Mouse (Mus musculus): ENCODE data around the gene C2cd5. TPM values are rescaled to one million over a fixed set of nuclear protein-coding genes. Genes with fewer than 3 reads are reported as not detected.

C2cd5 gene
- polyA plus RNA-seq, 1 experiment from 2014 or later: 7.9 TPM

GRCm38 (mm10) chr6:143030521-143030920, 69.4 kb downstream of the C2cd5 start:
- H3K9me3 ChIP-seq (ENCODE audit: low read length): no peaks in the 10 kb centered on the region
- WGBS (ENCODE audit: insufficient replicate concordance): 94% methylated on average over 5 of the region's 5 CpGs
- no peaks in the 10 kb centered on the region for H3K27me3 ChIP-seq (ENCODE audit: insufficient read depth, low read length)
- H3K27ac ChIP-seq (ENCODE audit: low read depth): no peak overlapping the region
- no peak overlapping the region for H3K4me3 ChIP-seq (ENCODE audit: low read depth, low read length)
- H3K9ac ChIP-seq (replicated peaks): no peak overlapping the region
- TF ChIP-seq EP300 (IDR thresholded peaks at IDR 0.05; ENCODE audit: low read depth) (no peak), CTCF (IDR thresholded peaks at IDR 0.05; ENCODE audit: low read depth) (no peak)
- ATAC-seq (no peak), DNase-seq (no peak)
- H3K4me2 ChIP-seq (ENCODE audit: low read depth, low read length): no peak overlapping the region
- peaks cover 58% of the 10 kb centered on the region for H3K36me3 ChIP-seq (replicated peaks; ENCODE audit: insufficient read depth, low read length)
- no peaks in the 10 kb centered on the region for H3K4me1 ChIP-seq (ENCODE audit: insufficient read depth)

GRCm38 (mm10) chr6:143027896-143028295, 72.0 kb downstream of the C2cd5 start:
- Histone ChIP-seq H3K4me3 (ENCODE audit: low read depth, low read length) (no peak overlapping the region), H3K36me3 (replicated peaks; ENCODE audit: insufficient read depth, low read length) (peaks cover 40% of the 10 kb centered on the region), H3K4me2 (ENCODE audit: low read depth, low read length) (no peak overlapping the region), H3K4me1 (ENCODE audit: insufficient read depth) (no peaks in the 10 kb centered on the region), H3K27me3 (ENCODE audit: insufficient read depth, low read length) (no peaks in the 10 kb centered on the region), H3K9me3 (ENCODE audit: low read length) (no peaks in the 10 kb centered on the region), H3K9ac (replicated peaks) (no peak overlapping the region), H3K27ac (ENCODE audit: low read depth) (no peak overlapping the region)
- WGBS (ENCODE audit: insufficient replicate concordance): 92% methylated on average over 4 of the region's 4 CpGs
- DNase-seq (no peak), ATAC-seq (no peak)
- no peak for TF ChIP-seq CTCF (IDR thresholded peaks at IDR 0.05; ENCODE audit: low read depth)

GRCm38 (mm10) chr6:143027402-143027801, 72.5 kb downstream of the C2cd5 start:
- ATAC-seq (no peak), DNase-seq (no peak)
- peaks cover 39% of the 10 kb centered on the region for H3K36me3 ChIP-seq (replicated peaks; ENCODE audit: insufficient read depth, low read length)
- H3K27ac ChIP-seq (ENCODE audit: low read depth): no peak overlapping the region
- TF ChIP-seq CTCF (IDR thresholded peaks at IDR 0.05; ENCODE audit: low read depth) (no peak), EP300 (IDR thresholded peaks at IDR 0.05; ENCODE audit: low read depth) (no peak)
- H3K27me3 ChIP-seq (ENCODE audit: insufficient read depth, low read length): no peaks in the 10 kb centered on the region
- H3K9ac ChIP-seq (replicated peaks): no peak overlapping the region
- WGBS (ENCODE audit: insufficient replicate concordance): 84% methylated on average over 10 of the region's 10 CpGs
- no peak overlapping the region for H3K4me3 ChIP-seq (ENCODE audit: low read depth, low read length)
- no peaks in the 10 kb centered on the region for H3K4me1 ChIP-seq (ENCODE audit: insufficient read depth)
- H3K9me3 ChIP-seq (ENCODE audit: low read length): no peaks in the 10 kb centered on the region
- H3K4me2 ChIP-seq (ENCODE audit: low read depth, low read length): no peak overlapping the region

GRCm38 (mm10) chr6:143023691-143024090, 76.2 kb downstream of the C2cd5 start:
- 81% methylated on average over 6 of the region's 6 CpGs for WGBS (ENCODE audit: insufficient replicate concordance)

GRCm38 (mm10) chr6:143021756-143022155, 78.2 kb downstream of the C2cd5 start:
- no peak overlapping the region for H3K27ac ChIP-seq (ENCODE audit: low read depth)
- 73% methylated on average over 8 of the region's 8 CpGs for WGBS (ENCODE audit: insufficient replicate concordance)
- peaks cover 5% of the 10 kb centered on the region for H3K36me3 ChIP-seq (replicated peaks; ENCODE audit: insufficient read depth, low read length)
- no peaks in the 10 kb centered on the region for H3K9me3 ChIP-seq (ENCODE audit: low read length)
- ATAC-seq (no peak), DNase-seq (no peak)
- TF ChIP-seq CTCF (IDR thresholded peaks at IDR 0.05; ENCODE audit: low read depth): no peak
- no peak for TF ChIP-seq EP300 (IDR thresholded peaks at IDR 0.05; ENCODE audit: low read depth)
- no peaks in the 10 kb centered on the region for H3K27me3 ChIP-seq (ENCODE audit: insufficient read depth, low read length)
- H3K4me2 ChIP-seq (ENCODE audit: low read depth, low read length): no peak overlapping the region
- no peaks in the 10 kb centered on the region for H3K4me1 ChIP-seq (ENCODE audit: insufficient read depth)
- no peak overlapping the region for H3K9ac ChIP-seq (replicated peaks)
- no peak overlapping the region for H3K4me3 ChIP-seq (ENCODE audit: low read depth, low read length)

More at GRCm38 (mm10) chr6:143023691-143024090, 76.2 kb downstream of the C2cd5 start:
- ATAC-seq (no peak), DNase-seq (no peak)
- H3K27me3 ChIP-seq (ENCODE audit: insufficient read depth, low read length): no peaks in the 10 kb centered on the region
- H3K4me2 ChIP-seq (ENCODE audit: low read depth, low read length): no peak overlapping the region
- TF ChIP-seq CTCF (IDR thresholded peaks at IDR 0.05; ENCODE audit: low read depth): no peak
- TF ChIP-seq EP300 (IDR thresholded peaks at IDR 0.05; ENCODE audit: low read depth): no peak
- H3K4me1 ChIP-seq (ENCODE audit: insufficient read depth): no peaks in the 10 kb centered on the region
- no peak overlapping the region for H3K9ac ChIP-seq (replicated peaks)
- H3K27ac ChIP-seq (ENCODE audit: low read depth): no peak overlapping the region
- H3K4me3 ChIP-seq (ENCODE audit: low read depth, low read length): no peak overlapping the region
- H3K9me3 ChIP-seq (ENCODE audit: low read length): no peaks in the 10 kb centered on the region
- peaks cover 15% of the 10 kb centered on the region for H3K36me3 ChIP-seq (replicated peaks; ENCODE audit: insufficient read depth, low read length)

- Histone ChIP-seq H3K9me3 (ENCODE audit: low read length) (no peaks in the 10 kb centered on the region), H3K36me3 (replicated peaks; ENCODE audit: insufficient read depth, low read length) (peaks cover 8% of the 10 kb centered on the region), H3K27me3 (ENCODE audit: insufficient read depth, low read length) (no peaks in the 10 kb centered on the region), H3K27ac (ENCODE audit: low read depth) (no peak overlapping the region), H3K4me2 (ENCODE audit: low read depth, low read length) (no peak overlapping the region), H3K4me1 (ENCODE audit: insufficient read depth) (no peaks in the 10 kb centered on the region), H3K9ac (replicated peaks) (no peak overlapping the region), H3K4me3 (ENCODE audit: low read depth, low read length) (no peak overlapping the region)
- TF ChIP-seq EP300 (IDR thresholded peaks at IDR 0.05; ENCODE audit: low read depth) (no peak), CTCF (IDR thresholded peaks at IDR 0.05; ENCODE audit: low read depth) (peak; percentile 73)
- ATAC-seq (no peak), DNase-seq (no peak)
- WGBS (ENCODE audit: insufficient replicate concordance): 66% methylated on average over 5 of the region's 5 CpGs
Observed at GRCm38 (mm10) chr6:143020647-143021046, 79.3 kb downstream of the C2cd5 start.

- no peak overlapping the region for H3K9ac ChIP-seq (replicated peaks)
- no peak for DNase-seq
- no peak for TF ChIP-seq EP300 (IDR thresholded peaks at IDR 0.05; ENCODE audit: low read depth)
- no peak for TF ChIP-seq CTCF (IDR thresholded peaks at IDR 0.05; ENCODE audit: low read depth)
- H3K4me1 ChIP-seq (ENCODE audit: insufficient read depth): no peaks in the 10 kb centered on the region
- H3K27me3 ChIP-seq (ENCODE audit: insufficient read depth, low read length): no peaks in the 10 kb centered on the region
- 90% methylated on average over 4 of the region's 4 CpGs for WGBS (ENCODE audit: insufficient replicate concordance)
- peaks cover 8% of the 10 kb centered on the region for H3K36me3 ChIP-seq (replicated peaks; ENCODE audit: insufficient read depth, low read length)
- H3K4me2 ChIP-seq (ENCODE audit: low read depth, low read length): no peak overlapping the region
- H3K4me3 ChIP-seq (ENCODE audit: low read depth, low read length): no peak overlapping the region
- no peak for ATAC-seq
- no peak overlapping the region for H3K27ac ChIP-seq (ENCODE audit: low read depth)
- H3K9me3 ChIP-seq (ENCODE audit: low read length): no peaks in the 10 kb centered on the region
Observed at GRCm38 (mm10) chr6:143020146-143020545, 79.8 kb downstream of the C2cd5 start.

All from liver, postnatal 0 days (tissue).